Mouse (Mus musculus) heart, postnatal 36 days (tissue): ENCODE results near the gene Gapdh. TPM values are rescaled to one million over a fixed set of nuclear protein-coding genes. Genes with fewer than 3 reads are reported as not detected.

Experiments used
- DNase-seq, 2 experiments: peaks; one replicate each; pipeline ENCODE4 v3.0.0; 2021 to 2022
- intact Hi-C: fragments of 180-260 bp; cut with DNase I; formaldehyde crosslinking; loops from one replicate; pipeline ENCODE4 v1.15.1; 2025
- microRNA-seq, 2 experiments: library from miRNA; unstranded; fragments of <30 nt; microRNA quantifications; one replicate each; pipeline ENCODE4 v1.2.0; 2021; ENCODE audit warnings: borderline number of aligned reads in 2 of 2
- total RNA-seq, 2 experiments: library from RNA; stranded (reverse); gene quantifications; 2 replicates each; pipeline ENCODE4 v1.2.3; 2021

Gene Gapdh
- total RNA-seq, 2 experiments from 2014 or later: 4,473 to 4,723 TPM

DNA sequence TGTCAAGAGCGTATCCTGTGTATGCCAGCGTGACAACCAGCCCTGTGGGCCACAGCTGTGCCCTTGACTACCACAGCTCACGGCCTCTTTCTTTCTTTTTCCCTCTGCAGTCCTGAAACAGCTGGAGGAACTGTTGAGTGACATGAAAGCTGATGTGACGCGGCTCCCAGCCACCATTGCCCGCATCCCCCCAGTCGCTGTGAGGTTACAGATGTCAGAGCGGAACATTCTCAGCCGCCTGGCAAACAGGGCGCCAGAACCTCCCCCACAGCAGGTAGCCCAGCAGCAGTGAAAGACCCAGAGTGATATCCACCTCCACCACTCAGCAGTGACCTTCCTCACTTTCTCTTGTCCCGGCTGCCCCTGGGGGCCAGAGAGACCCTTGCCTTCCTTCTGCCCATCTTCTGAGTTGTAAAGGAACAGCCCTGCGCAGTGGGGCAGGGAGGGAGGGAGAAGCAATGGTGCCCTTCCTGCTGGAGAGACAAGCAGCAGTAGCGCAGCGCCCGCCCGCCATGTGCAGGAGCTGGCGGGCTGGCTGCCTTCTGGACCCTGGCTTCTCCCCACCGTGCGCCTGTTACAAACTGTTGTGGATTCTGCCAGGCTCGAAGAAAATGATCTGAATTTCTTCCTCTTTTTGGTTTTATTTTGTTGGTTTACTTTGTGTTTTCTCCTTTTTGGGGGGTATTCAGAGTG lies 36.4 kb downstream of the Gapdh start:
- intact Hi-C loops: loop anchor here (2.0 kb wide), 2 partner anchors 27 to 35 kb away; no protein-coding TSS in a partner anchor
- no peak for DNase-seq

DNA sequence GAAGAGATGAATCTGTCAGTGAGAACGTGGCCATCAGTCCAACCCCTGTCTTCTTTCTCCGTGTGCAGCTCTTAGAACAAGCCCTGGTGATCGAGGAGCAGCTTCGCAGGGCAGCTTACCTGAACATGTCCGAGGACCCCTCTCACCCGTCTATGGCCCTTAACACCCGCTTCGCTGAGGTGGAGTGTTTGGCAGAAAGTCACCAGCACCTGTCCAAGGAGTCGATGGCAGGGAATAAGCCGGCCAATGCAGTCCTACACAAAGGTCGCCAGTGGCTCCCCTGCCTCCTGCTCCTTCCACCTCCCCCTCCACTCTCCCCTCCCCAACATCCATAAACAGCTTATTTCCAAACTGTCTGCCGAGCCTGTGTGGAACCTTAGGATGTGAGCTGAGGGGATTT lies 37.5 kb downstream of the Gapdh start:
- intact Hi-C loops: no loop called here
- DNase-seq: no peak

DNA sequence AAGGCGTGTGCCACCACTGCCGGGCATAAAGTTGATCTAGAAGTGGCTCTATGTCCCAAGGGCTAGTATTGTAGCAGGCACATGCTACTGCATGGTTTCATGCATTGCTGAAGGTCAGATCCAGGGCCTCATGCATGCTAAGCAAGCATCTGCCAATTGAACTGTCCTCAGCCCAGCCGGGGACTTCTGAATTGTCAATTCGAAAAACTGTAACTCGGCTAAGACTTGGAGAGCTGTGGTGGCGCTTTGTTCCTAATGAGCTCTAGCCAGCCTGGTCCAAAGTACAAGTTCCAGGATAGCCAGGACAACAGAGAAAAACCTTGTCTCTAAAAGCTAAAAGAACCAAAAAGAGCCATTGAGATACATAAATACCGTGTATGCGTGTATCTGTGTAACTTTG lies 46.9 kb downstream of the Gapdh start:
- intact Hi-C loops: no loop called here
- no peak for DNase-seq

DNA sequence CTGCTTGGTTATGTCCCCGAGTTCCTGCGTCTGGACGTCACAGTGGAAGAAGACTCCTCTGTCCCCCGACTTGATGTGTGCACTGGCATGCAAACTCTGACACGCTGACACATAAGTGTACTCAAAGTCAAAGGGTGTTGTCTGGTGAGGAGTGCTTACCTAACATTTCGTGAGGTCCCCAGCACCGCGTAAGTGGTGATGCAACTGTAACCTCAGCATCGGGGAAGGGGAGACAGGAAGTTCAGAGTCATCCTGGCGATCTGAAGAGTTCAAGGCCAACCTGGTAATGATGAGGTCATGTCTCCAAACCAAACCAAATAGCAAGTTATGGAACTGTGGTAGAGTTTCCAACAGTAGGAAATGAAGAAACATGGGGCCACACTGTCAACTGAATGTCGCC lies 53.7 kb downstream of the Gapdh start:
- intact Hi-C loops: no loop called here
- DNase-seq: no peak

Small RNAs within 50 kb of the gene (microRNA-seq; reads per million reads assigned to microRNA genes)
- 0.72 to 2.7 reads per million in 2 experiments for gene Mir3098

Other genes starting within 250 kb of the Gapdh start
- 100 to 1,000 TPM; 192 to 194 TPM for gene Ptms, start 246.4 kb downstream of the Gapdh start, total RNA-seq
- gene Mlf2, start 235.1 kb downstream of the Gapdh start, total RNA-seq: 100 to 1,000 TPM; 195 to 197 TPM
- 10 to 100 TPM; 93.6 to 98.8 TPM for gene Cops7a, start 200.9 kb downstream of the Gapdh start, total RNA-seq
- gene Pianp, start 169.8 kb downstream of the Gapdh start, total RNA-seq: 1 to 10 TPM in 1 of 2 experiments, under 1 TPM in 1; 0.81 to 1.0 TPM
- gene Zfp384, start 157.3 kb downstream of the Gapdh start, total RNA-seq: 10 to 100 TPM; 19.6 to 21.6 TPM
- 10 to 100 TPM; 30.5 to 34.4 TPM for gene Ing4, start 126.7 kb downstream of the Gapdh start, total RNA-seq
- 1 to 10 TPM; 1.7 to 2.1 TPM for gene Acrbp, start 116.8 kb downstream of the Gapdh start, total RNA-seq
- under 1 TPM in 1 of 2 experiments, not detected in 1; 0.24 TPM for gene Lpar5, start 98.5 kb downstream of the Gapdh start, total RNA-seq
- gene Chd4, start 70.5 kb downstream of the Gapdh start, total RNA-seq: 100 to 1,000 TPM; 118 to 127 TPM
- gene Nop2, start 34.6 kb downstream of the Gapdh start, total RNA-seq: 10 to 100 TPM; 20.3 to 21.0 TPM
- 1 to 10 TPM; 6.6 to 9.4 TPM for gene Iffo1, start 21.2 kb downstream of the Gapdh start, total RNA-seq
- gene Ncapd2, start 25.2 kb upstream of the Gapdh start, total RNA-seq: 10 to 100 TPM; 20.8 to 25.3 TPM
- 100 to 1,000 TPM; 308 to 334 TPM for gene Mrpl51, start 25.3 kb upstream of the Gapdh start, total RNA-seq
- 1 to 10 TPM; 5.0 to 6.5 TPM for gene Vamp1, start 49.1 kb upstream of the Gapdh start, total RNA-seq
- gene Tapbpl, start 65.4 kb upstream of the Gapdh start, total RNA-seq: 1 to 10 TPM; 4.4 to 5.1 TPM
- under 1 TPM in 1 of 2 experiments, not detected in 1; 0.49 TPM for gene Cd27, start 70.5 kb upstream of the Gapdh start, total RNA-seq
- gene Tuba3a, start 119.6 kb upstream of the Gapdh start, total RNA-seq: not detected
- gene Ltbr, start 147.4 kb upstream of the Gapdh start, total RNA-seq: 10 to 100 TPM; 28.8 to 31.3 TPM
- 1 to 10 TPM in 1 of 2 experiments, under 1 TPM in 1; 0.46 to 1.1 TPM for gene Scnn1a, start 154.2 kb upstream of the Gapdh start, total RNA-seq
- gene Tnfrsf1a, start 182.9 kb upstream of the Gapdh start, total RNA-seq: 10 to 100 TPM; 59.6 to 63.7 TPM
- gene Plekhg6, start 214.3 kb upstream of the Gapdh start, total RNA-seq: not detected